Mouse (Mus musculus) C2C12 (cell line): ENCODE measurements around the gene Ltbp3.

Experiments used
- CTCF ChIP-seq: IDR thresholded peaks from one replicate; pipeline ENCODE4 v1.5.1; 2011; ENCODE audit not compliant: control insufficient read depth, insufficient read depth, insufficient read length
- FOSL1 ChIP-seq: IDR thresholded peaks from one replicate; pipeline ENCODE4 v1.8.0; 2011; ENCODE audit warnings: mild to moderate bottlenecking, low read length; ENCODE audit not compliant: poor library complexity, insufficient read depth, severe bottlenecking
- MYOG ChIP-seq: IDR thresholded peaks from one replicate; pipeline ENCODE4 v1.6.1; 2011; ENCODE audit not compliant: control insufficient read depth, insufficient read length; ENCODE audit errors: extremely low read depth

- no peak for TF ChIP-seq FOSL1
- TF ChIP-seq CTCF, result no peak
- no peak for TF ChIP-seq MYOG
Measured at GRCm38 (mm10) chr19:5751742-5752141, 11.0 kb downstream of the Ltbp3 start.
